ENCODE assay signal across 7 mouse cellular contexts in genomic region chr12:101957942-101958544, GRCm38 (mm10). TPM values are rescaled to one million over a fixed set of nuclear protein-coding genes. Genes with fewer than 3 reads are reported as not detected.
DNase-seq lines count a peak whose midpoint lies in the region; ATAC-seq lines count a peak whose summit lies in the region.

Atxn3 (minus strand) TSS chr12:101958246.

- H3K9me3 ChIP-seq in intestine, embryonic 15.5 days = no peaks in the 10 kb centered on the region
- no peaks in the 10 kb centered on the region for H3K9me3 ChIP-seq in midbrain, embryonic 10.5 days (replicated peaks)

- ATAC-seq in intestine, embryonic 15.5 days = peak; percentile 100

- peak within 1 kb of the TSS; percentile 87 for H3K4me3 ChIP-seq in intestine, embryonic 15.5 days (replicated peaks)
- peak within 1 kb of the TSS; percentile 90 for H3K4me3 ChIP-seq in midbrain, embryonic 10.5 days

- H3K9ac ChIP-seq in intestine, embryonic 15.5 days = peak within 1 kb of the TSS; percentile 88

- DNase-seq in adrenal gland, adult (ENCODE audit: inconsistent age in 2 of 2, low spot score in 1 of 2) = peak; percentile 97 to 99
- peak; percentile 96 for DNase-seq in embryo, embryonic 10.5 days (ENCODE audit: low spot score)
- DNase-seq in gastrocnemius, postnatal 25 days = peak; percentile 97
- peak; percentile 98 for DNase-seq in left cerebral cortex, postnatal 25 days (ENCODE audit: low spot score in 2 of 2)
- DNase-seq in midbrain, embryonic 10.5 days (ENCODE audit: low spot score) = peak; percentile 97
- DNase-seq in right cerebral cortex, postnatal 4 days = peak; percentile 97

- WGBS in intestine, embryonic 15.5 days = under 1% methylated on average over 54 of the region's 54 CpGs
- under 1% methylated on average over 54 of the region's 54 CpGs for WGBS in midbrain, embryonic 10.5 days

- H3K4me1 ChIP-seq in intestine, embryonic 15.5 days (replicated peaks) = no peaks in the 10 kb centered on the region
- peaks cover 18% of the 10 kb centered on the region for H3K4me1 ChIP-seq in midbrain, embryonic 10.5 days

- H3K27ac ChIP-seq in intestine, embryonic 15.5 days = peak within 1 kb of the TSS; percentile 56; the same call in 1 of the 2 replicates
- H3K27ac ChIP-seq in midbrain, embryonic 10.5 days (replicated peaks) = peak within 1 kb of the TSS; percentile 95

- no peaks in the 10 kb centered on the region for H3K36me3 ChIP-seq in intestine, embryonic 15.5 days
- H3K36me3 ChIP-seq in midbrain, embryonic 10.5 days = peaks cover 8% of the 10 kb centered on the region

- H3K27me3 ChIP-seq in intestine, embryonic 15.5 days (replicated peaks) = no peaks in the 10 kb centered on the region
- H3K27me3 ChIP-seq in midbrain, embryonic 10.5 days (ENCODE audit: low read depth, poor library complexity, severe bottlenecking) = no peaks in the 10 kb centered on the region

- intact Hi-C loops in left cerebral cortex, postnatal 25 days (cut with DNase I) = loop anchor here (2.0 kb wide), 1 partner anchor 45 kb away; the partner anchor contains the start of gene Trip11

- H3K4me2 ChIP-seq in intestine, embryonic 15.5 days (replicated peaks) = peak within 1 kb of the TSS; percentile 67

RNA-seq across cellular contexts. Expression of gene Atxn3, which starts in this region (rescaled TPM):
- total RNA-seq in gastrocnemius, postnatal 25 days (2021) = 1 to 10 TPM; 4.2 to 4.4 TPM
- 14.0 and 16.4 TPM in 2 replicates for polyA plus RNA-seq in intestine, embryonic 15.5 days (2015; fragmentation: Nextera tagmentation; extraction: Ambion mirVana)
- 10 to 100 TPM; 20.8 TPM for total RNA-seq in left cerebral cortex, postnatal 25 days (2021)
- 14.4 and 16.2 TPM in 2 replicates for polyA plus RNA-seq in midbrain, embryonic 10.5 days (2016; fragmentation: Nextera tagmentation; extraction: Ambion mirVana)

Comparison
In these comparisons a context has a peak if more than half of its experiments do, and no peak if none do; other contexts are left out.
1. Peak in every context shown above with its lines: DNase-seq, ATAC-seq, H3K4me3 ChIP-seq and H3K27ac ChIP-seq.
2. RNA of gene Atxn3 (total RNA-seq): 20.8 TPM in left cerebral cortex, postnatal 25 days; 4.2 to 4.4 TPM in gastrocnemius, postnatal 25 days; every median in the first group is over 4 times any median in the second.